Mouse (Mus musculus) B cell, adult 2 months (primary cell): ENCODE data around the gene Tm4sf5.
"Not testable (repeated sequence)": the region's sequence is repeated elsewhere in the genome, so short reads cannot be mapped to it uniquely, and the experiment has no call there.

Experiments used
- DNase-seq, 2 experiments: peaks; one replicate each; pipeline ENCODE4 v3.0.0; 2022

Tm4sf5 gene

DNA sequence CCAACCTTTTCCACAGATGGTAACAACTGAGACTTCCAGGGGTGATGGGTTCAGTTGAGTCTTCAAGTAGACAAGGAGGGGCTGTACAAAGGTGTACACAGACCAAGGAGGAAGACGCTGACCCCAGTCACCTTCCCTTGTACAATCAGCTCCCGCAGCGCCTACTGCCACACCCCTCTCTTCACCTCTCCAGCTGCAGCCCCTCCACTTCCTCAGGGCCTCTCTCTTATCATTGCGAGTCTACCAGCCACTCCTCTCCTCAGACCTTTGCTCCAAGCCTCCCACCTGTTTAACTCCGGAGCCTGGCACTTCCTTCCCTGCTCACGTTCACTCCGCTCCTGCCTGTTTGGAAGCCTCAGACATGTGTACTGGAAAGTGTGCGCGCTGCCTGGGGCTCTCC is at the start of gene Tm4sf5:
Gene Tm4sf5, plus strand, starts transcription at position 275 of the 400 bp plus-strand sequence.
- no peak for DNase-seq

DNA sequence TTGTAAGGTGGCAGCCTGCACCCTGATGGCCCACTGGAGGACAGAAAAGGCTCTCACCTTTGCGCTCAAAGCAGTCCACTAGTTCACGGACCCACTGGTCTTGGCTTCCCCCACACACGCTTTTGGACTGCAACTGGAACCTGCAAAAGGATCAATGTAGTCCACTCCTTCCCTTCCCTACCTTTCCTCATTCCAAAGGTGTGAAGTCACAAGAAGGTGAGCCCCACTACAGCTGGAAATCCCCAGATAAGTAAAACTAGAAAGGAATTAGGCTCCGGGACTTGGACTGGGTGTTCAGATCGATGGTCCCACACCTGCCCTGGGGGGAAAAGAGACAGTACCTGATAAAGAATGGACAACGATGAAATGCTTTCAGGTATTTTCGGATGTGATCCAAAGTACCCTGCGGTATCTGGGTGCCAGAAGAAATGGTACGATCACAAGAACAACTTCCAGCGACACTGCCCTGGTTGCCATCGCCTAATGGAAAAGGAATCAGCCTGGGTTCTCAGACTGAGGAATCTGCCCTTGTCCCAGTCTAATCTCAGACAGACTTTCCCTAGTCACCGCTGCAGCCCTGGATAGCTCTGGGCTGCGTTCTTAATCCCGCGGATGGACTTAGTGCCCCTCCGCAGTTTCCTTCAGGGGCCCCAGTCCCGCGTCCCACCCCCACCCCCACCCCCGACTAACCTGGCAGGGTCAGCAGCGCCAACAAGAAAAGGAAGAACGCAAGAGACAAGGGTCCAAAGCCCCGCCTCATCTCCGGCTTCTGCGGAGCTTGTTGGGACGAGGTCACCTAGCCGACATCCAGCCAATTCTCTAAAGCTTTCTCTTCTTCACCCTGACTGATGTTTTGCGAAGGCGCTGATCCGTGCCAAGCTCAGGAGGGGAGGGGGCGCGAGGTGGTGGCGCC is 46.1 kb upstream of the Tm4sf5 start, which contains the start of gene Zmynd15:
Gene Zmynd15, plus strand, starts transcription at position 746 of the 913 bp plus-strand sequence.
- DNase-seq, result peak; percentile 16 to 23

DNA sequence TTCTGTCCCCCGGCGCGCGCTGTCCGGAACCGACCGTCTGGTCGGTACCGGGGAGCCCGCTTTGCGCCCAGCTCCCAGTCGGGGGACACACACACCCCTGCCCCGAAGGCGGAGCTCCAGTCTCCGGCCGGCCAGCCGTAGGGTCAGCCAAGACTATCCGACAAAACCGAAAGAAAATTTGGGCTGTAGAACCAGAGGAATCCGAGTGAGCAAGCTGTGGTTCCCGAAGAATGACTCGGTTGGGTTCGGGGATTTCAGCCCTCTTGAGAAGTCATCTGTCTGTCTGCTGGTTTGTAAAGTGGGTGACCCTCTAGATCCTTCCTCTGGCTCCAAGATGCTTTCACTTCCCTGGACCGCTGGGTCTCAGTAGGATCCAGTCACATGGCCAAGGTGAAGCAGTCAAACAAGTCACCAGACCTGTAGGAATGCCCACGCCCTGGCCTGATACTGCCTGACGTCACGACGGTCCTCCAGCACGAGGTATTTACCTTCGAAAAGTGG is 45.4 kb upstream of the Tm4sf5 start, which contains the start of gene Cxcl16:
Gene Cxcl16, minus strand, starts transcription at position 384 of the 501 bp plus-strand sequence.
- peak; percentile 41 to 46 for DNase-seq

DNA sequence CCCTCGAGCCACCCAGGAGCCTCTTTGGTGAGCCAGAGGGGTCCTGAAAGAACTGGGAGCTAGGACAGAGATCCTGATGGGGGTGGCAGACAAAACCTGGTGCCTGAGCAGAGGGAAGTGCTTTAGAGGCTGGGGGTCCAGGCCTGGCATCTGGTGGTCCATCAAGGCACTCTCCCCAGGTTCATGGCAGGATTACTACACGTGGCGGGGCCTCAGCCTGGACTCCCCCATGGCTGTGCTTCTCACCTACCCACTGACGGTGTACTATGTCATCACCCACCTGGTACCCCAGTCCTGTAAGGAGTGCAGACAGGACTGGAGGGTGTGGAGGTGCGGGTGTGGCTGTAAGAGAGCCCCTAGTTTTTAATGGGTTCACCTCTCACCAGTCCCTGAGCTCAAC is 41.1 kb upstream of the Tm4sf5 start:
- DNase-seq, result no peak

DNA sequence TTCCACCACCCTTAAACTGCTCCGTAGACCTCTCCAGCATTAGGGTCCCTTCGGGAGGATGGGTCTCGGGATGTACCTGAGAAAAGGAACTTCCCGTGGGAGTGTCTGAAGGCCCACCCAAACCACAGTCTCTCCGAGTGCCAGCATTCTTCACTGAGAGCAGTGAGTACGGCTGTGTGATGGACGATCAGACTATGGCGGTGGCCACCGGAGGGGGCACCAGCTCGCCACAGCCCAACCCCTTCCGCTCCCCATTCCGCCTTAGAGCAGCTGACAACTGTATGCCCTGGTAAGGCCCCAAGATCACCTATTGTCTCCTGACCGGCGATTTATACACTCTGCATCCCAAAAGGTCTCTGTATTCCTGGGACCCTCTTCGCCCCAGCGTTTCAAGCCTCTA is 39.8 kb upstream of the Tm4sf5 start:
- DNase-seq, result no peak

DNA sequence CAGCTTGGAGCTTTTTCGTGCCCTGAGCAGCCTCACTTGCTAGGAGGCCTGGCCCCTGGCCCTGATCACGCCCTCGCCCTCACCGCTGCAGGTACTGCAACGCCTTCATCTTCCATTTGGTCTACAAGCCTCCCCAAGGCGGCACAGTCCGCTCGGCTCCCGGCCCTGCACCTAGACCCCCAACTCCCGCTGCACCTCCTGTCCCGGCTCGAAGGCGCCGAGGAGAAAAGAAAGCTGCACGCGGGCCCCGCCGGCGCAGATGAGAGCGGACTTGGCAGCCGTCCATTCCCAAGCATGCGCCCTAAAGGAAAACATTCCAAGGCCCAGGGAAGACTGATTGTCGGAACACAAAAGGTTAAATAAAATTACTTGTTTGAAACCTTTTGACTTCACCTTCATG is 39.2 kb upstream of the Tm4sf5 start:
- no peak for DNase-seq

DNA sequence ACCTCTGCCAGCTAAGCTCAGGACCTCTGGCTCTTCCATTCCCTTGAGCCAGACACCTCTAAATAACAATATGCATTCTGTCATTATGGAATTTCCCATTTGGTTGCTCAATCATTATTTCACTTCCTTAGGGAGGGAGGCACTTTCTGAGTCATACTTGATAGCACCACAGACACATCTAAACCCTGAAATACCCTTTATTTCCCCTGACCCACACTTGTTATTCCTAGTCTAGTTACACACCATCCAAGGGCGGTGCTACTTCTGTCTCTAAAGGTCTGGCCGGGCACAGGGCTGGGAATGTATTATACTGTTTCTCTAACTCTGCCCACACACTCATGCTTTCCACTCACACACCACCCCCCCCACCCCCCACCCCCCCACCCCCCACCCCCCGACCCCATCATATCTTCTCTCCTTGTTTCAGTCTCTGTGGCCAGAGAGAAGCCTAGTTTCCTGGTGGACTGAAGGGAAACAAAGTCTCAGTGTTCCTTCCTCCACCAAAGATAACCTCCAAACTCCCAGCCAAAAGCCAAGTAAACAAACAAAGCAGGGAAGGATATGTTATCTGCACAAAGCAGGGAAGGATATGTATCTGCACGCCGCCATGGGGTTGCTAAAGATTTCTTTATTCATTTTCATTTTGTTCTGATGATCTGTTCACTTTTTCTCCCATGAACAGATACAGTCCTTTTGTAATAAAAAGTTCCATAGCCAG is 37.0 kb upstream of the Tm4sf5 start:
- no peak for DNase-seq

DNA sequence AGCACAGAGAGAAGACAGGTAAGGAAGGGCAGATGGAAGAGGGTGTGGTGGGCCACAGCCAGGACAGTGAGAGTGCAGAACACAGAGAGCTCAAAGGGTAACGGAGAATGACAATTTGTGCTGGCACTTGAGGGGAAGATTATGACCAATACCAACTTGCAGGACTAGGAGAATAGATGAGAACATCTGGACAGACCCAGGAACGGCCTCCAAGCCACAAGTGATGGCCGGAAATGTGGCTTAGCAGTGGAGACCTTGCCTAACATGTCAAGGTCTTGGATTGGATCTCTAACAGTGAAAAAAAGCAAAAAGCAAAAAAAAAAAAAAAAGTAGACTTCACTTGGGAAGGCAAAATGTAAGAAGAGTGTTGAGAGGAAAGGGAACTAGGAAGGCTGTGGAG is 35.3 kb upstream of the Tm4sf5 start:
- DNase-seq, result no peak

DNA sequence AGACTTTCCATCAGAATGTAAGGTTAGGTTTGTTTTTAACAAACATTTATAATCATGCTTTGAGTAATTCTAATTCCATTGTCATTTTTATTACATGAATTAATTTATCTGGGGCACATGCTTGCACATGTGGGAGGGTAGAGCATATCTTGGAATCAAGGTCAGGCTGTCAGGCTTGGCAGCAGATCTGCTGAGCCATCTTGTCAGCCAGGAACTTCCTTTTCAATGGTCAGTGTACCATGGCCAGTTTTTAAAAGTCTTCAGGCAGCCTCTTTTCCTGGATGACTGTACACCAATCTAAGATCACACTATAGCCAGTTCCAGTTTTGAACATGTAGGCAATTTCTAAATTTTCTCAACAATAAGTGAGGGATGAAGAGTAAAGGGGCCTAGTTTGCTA is 32.3 kb upstream of the Tm4sf5 start:
- no peak for DNase-seq

DNA sequence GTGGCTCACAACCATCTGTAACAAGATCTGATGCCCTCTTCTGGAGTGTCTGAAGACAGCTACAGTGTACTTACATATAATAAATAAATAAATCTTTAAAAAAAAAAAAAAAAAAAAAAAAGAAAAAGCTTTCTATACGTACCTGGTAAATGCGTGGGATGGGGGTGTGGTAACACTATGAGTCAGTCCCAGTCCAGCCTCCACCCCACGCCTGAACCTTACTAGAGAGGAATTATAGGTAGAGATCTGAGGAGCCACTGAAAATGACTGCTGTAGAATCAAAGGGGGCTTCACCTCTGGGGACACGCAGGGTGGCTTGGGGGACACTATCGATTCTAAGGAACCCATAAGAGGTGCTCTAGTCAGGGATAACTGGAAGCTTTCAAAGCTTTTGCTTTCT is 31.8 kb upstream of the Tm4sf5 start:
- not testable (repeated sequence) for DNase-seq

DNA sequence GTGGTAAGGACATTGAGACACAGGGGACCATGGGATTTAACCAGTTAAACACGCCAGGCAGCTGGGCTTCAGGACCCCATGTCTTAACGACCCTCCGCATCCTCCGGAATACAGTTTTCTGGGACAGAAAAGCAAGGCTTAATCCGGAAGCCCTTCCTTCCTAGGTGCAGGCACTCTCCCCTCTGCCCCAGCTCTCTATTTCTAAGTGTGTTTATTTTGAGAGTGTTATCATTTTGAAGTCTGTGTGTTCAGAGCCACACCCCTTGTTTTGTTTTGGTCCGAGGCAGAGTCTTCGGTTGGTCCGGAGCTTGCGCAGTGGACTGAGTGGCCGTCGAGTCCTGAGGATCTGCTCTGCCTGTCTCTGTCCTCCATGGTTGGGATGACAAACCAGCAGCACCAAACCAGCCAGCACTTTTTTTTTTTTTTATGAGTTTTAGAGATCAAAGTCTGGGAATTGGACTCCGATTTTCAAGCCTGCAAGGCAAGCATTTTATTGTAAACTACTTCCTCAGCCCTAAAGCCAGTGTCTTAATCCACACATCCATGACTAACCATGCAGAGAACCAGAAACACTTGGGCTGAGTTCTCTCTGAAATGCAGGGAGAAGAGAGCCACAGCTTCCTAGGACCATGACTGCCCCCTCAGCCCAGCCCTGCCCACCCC is 30.0 kb upstream of the Tm4sf5 start:
- no peak for DNase-seq

DNA sequence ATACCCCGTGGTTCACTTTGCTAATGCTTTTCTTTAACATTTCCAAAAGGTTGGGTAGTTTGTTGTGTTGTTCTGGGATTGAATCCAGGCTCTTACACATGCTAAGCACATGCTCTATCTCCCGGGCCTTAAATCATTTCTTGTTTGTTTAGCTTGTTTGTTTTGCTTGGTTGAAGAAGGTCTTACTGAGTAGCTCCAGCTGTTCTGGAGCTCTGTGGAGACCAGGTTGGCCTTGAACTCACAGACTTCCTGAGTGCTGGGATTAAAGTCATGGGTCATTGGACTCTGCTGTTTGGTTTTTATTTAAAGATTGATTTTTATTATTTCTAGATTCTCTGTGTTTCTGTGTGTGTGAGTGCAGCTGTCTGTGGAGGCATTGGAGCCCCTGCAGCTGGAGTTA is 19.5 kb upstream of the Tm4sf5 start:
- DNase-seq, result no peak

DNA sequence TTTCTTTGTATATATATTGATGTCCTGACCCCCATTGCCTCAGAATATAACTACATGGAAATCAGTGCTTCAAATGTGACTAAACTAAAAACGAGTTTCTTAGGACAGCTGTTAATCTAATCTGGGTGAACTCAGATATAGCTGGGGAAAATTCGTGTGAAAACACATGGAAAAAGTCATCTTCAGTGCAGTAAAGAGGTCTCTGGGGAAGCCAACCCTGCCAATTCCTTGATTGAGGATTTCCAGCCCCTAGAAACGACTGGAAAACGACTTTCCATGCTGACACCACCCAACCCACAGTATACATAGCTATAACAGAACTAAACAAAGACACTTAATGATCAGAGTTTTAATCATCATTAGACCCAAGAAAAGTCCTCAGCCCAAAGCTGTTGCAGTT is 17.2 kb upstream of the Tm4sf5 start:
- DNase-seq, result no peak

DNA sequence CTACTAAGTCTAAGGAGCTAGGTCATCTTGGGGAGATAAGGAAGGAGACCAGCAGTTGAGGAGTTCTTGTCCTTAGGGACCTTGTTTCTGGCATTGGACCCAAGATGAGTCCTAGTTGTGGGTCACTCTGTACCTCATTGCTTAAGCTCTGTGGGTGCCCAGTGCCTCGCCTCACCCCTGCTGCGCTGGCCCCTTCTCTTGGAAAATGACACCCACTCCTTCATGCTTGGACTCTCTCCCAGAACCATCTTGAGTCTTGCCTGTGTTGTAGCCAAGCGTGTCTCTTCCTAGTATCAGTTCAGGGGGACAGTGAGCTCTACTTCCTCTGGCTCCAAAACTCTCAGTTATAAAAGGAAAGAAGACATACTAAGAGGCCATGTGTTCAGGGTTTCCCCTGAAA is 15.9 kb upstream of the Tm4sf5 start:
- DNase-seq, result no peak

DNA sequence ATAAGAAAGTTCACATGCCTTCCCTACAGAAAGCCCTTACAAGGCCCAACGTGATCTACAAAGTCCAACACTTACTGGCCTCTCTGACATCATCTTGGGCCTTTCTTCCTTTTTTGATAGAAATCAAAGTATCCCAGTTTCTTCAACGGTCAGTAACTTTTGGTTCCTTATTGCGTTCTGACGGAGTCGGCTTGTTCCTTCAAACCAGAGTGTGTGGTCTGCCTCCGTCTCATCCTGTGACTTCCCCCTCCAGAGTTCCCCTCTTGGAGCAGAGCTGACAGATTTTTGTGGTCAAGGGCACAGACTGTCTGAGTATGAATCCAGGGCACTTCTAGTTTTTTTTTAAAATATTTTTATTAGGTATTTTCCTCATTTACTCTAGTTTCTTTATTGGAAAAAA is 15.4 kb upstream of the Tm4sf5 start:
- no peak for DNase-seq

DNA sequence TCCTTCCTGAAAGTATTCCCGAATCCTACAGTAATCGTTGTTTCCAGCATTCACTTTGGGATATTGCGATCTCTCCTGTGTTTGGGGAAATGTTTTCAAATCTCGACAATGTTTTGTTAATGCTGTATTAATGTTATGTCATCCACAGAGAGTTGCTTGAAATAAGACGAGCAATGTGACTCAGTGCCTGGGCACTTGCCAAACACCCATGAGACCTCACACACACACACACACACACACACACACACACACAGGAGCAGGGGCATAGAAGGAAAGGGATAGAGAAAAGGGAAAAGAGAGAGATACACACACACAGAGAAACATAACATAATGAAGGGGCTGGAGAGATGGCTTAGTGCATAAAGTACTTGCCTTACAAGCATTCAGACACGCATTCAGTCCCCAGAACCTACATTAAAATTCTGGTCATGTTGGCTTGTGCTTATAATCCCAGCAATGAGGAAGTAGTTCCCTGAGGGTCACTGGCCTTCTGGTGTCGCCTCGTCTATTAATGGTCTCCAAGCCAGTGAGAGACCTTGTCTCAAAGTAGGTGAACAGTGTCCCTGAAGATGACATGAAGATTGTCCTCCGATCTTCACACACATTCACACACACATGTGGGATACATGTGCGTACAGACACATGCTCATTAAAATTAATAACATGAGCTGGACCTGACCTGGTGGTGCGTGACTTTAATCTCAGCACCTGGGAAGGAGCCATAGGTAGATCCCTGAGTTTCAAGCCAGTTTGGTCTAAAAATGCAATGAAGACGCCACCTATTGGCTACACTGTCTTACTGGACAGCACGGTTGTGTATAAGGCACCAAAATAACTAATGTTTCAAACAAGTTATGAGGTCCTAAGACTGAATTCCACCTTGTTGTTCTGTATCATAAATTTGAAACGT is 5.2 kb upstream of the Tm4sf5 start:
- DNase-seq, result peak; percentile 11 to 18

DNA sequence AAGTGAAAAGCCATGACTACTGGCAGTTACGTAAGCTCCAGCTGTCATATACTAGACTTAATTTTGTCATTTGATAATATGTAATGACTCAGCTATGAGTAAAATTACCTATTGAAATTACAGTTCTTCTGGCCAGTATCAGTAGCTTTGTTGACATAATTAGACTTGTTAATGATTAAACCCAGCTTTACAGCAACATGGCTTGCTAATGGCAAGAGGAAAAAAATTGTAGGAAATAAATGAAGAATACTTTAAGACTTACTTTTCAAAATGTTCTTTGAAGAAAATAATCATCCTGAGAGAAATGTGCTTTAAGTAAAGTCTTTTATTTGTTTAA is 4.6 kb upstream of the Tm4sf5 start:
- no peak for DNase-seq

DNA sequence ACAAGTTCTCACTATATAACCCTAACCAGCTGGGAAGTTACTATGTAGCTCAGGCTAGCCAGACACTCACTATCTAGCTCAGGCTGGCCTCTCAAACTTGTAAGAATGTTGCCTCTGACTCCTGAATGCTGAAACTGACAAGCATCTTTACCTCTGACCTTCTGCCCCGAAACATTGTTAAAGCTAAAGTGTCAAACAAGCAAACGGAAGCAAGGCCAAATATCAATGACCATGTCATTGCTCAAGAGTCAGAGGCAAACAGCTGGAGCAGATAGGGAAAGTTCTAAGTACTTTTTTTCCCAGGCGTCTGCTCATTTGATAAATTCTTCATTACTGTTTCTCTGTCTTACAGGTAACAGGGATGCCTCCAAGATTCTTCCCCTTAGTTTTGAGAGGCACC is 3.0 kb upstream of the Tm4sf5 start:
- no peak for DNase-seq

DNA sequence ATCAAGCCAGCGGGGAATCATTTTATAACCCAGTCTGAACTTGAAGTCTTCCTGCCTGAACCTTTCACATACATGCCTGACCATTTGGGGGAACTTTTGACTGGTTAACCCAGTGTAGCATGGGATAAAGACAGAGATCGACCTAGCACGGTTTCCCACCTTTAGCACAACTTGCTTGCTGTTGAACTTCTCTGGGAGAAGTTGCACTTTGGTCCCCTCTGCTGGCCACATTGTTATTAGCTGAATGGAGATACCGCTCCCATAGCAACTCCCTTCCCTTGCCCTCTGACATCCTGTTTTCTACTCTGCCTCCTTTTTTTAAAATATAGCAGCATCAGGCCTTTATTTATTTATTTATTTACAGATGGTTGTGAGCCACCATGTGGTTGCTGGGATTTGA is 1.3 kb downstream of the Tm4sf5 start:
- DNase-seq, result peak; percentile 73 to 74

DNA sequence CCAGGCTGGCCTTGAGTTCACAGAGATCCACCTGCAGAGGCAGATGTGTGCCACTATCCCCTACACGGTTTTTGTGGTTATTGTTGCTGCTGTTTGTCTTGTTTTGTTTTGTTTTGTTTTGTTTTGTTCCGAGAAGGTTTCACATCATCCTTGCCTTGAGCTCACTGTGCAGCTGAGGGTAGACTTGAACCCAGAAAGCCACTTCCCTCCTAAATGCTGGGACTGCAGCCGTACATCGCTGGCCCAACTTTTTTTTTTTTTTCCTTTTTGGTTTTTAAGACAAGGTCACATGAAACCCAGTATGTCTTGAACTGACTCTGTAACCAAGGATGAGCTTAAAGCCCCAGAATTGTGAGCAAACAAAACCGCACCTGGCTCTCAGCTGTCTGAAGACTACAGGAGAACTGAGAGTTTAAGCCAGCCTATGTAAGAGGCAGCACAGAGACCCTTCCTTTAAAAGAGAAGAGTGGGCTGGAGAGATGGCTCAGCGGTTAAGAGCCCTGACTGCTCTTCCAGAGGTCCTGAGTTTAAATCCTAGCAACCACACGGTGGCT is 2.0 kb downstream of the Tm4sf5 start:
- DNase-seq, result no peak

DNA sequence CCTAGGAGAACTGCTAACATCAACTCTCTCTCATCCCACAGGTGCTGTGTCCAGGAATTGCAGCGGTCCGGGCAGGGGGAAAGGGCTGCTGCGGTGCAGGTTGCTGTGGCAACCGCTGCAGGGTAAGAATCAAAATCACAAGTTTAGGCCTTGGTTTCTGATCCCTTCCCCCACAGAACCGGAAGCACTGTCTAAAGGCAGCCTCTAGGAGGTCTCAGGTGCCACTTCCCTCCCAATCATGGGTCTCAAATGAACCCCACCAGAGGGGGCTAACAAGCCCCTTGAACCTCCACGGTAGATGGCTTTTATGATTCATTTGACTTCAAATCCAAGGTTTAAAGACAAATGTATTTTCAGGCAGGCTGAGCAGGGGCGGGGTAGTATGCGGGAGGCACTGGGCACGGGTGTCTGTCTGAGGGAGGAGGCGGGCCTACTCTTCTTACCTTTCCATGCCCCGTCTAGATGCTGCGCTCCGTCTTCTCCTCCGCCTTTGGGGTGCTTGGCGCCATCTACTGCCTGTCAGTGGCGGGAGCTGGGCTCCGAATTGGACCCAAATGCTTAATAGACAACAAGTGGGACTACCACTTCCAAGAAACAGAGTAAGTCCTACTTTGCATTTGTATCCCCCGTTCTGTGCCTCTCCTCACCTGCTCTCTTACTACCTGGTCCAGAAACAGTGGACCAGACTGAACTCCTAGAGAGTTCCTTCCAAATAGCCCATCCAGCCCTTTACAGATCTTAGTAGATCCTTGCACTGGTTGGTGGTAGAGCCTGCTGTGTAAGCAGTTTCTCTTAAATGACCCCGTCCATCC is 4.9 kb downstream of the Tm4sf5 start:
- peak; percentile 58 to 63 for DNase-seq
